Mouse (Mus musculus) midbrain, embryonic 12.5 days (tissue): Measurements from ENCODE around the gene Gm5065. TPM values are rescaled to one million over a fixed set of nuclear protein-coding genes. Genes with fewer than 3 reads are reported as not detected.

Experiments used
- ATAC-seq: fragments of 200-750 bp; cut with Nextera tagmentation; 2 replicates; pipeline ENCODE4 v1.8.0; 2017; ENCODE audit warnings: low read depth, moderate TSS enrichment, moderate library complexity; ENCODE audit not compliant: low FRiP score
- H3K27ac ChIP-seq: fragments of 300-500 bp; sonication (generic); replicated peaks from 2 replicates; pipeline ENCODE4 v1.5.1; 2016; ENCODE audit warnings: mild to moderate bottlenecking
- H3K27me3 ChIP-seq: fragments of 300-500 bp; sonication (generic); 2 replicates; pipeline ENCODE4 v1.6.1; 2016; ENCODE audit warnings: mild to moderate bottlenecking
- H3K36me3 ChIP-seq: fragments of 300-500 bp; sonication (generic); 2 replicates; pipeline ENCODE4 v1.6.1; 2016
- H3K4me1 ChIP-seq: fragments of 300-500 bp; sonication (generic); 2 replicates; pipeline ENCODE4 v1.6.1; 2016
- H3K4me2 ChIP-seq: fragments of 300-500 bp; sonication (generic); replicated peaks from 2 replicates; pipeline ENCODE4 v1.6.1; 2016; ENCODE audit warnings: mild to moderate bottlenecking, moderate library complexity
- H3K4me3 ChIP-seq: fragments of 300-500 bp; sonication (generic); 2 replicates; pipeline ENCODE4 v1.5.1; 2016; ENCODE audit warnings: mild to moderate bottlenecking
- H3K9ac ChIP-seq: fragments of 300-500 bp; sonication (generic); replicated peaks from 2 replicates; pipeline ENCODE4 v1.6.1; 2016; ENCODE audit warnings: mild to moderate bottlenecking, moderate library complexity
- H3K9me3 ChIP-seq: fragments of 300-500 bp; sonication (generic); 2 replicates; pipeline ENCODE4 v1.6.1; 2016; ENCODE audit warnings: mild to moderate bottlenecking
- WGBS: fragments of 180-500 bp; shearing (Covaris S2); methylation state at CpG from one replicate; pipeline ENCODE4 v1.1.7; 2016; 5-methylcytosine and 5-hydroxymethylcytosine counted together
- polyA plus RNA-seq: library from polyadenylated mRNA; unstranded; fragments of >200 nt; fragmentation: Nextera tagmentation; extraction: Ambion mirVana; gene quantifications from 2 replicates; pipeline ENCODE4 v1.2.1, GENCODE M21; 2016

Gm5065 gene
- polyA plus RNA-seq = not detected in 2 replicates

DNA sequence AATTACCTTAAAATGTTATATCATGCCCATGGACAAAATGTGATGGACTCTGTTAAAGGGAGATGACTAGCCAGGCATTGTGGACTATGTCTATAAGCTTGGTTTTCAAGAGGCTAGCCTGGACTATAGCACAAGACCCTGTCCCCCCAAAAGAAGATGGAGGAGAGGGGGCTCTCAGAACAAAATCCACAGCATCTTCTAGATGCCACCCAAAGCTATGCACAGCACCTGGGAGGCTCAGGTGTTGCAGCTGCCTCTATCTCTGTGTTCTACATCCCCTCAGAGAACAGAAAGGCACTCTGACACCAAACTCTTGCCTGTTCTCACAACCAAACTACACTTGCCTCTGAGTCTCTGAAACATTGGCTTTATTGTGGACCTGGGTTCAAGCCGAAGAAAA, at the start of gene Gm5065:
Gene Gm5065 (plus strand): TSS at position 301 of the 400 bp plus-strand sequence.
- H3K36me3 ChIP-seq = no peaks in the 10 kb centered on the region
- H3K4me1 ChIP-seq = no peaks in the 10 kb centered on the region
- H3K9me3 ChIP-seq = peaks cover 36% of the 10 kb centered on the region
- H3K27me3 ChIP-seq = no peaks in the 10 kb centered on the region
- no peak within 1 kb of the TSS for H3K27ac ChIP-seq
- H3K4me2 ChIP-seq = no peak within 1 kb of the TSS
- 70% methylated on average over 1 of the region's 1 CpGs for WGBS
- ATAC-seq = no peak
- H3K4me3 ChIP-seq = no peak within 1 kb of the TSS
- no peak within 1 kb of the TSS for H3K9ac ChIP-seq

DNA sequence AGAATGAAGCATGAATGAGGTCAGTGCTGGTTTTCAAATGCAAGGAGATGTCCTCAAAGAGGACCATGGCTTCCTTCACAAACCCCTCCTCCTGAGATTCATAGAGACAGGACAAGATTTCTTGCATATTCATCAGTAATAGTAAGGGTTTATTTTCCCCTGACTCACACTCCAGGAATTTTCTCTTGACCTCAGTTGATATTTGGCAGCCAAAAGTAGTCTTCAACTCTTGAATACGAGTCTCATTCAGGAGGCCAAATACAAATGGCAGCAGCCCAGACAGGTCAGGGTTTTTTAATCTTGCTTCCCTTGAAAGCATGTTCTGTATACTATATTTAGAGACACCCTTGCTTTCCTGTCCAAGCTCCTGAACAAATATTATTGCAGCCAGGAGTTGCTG, 22.8 kb upstream of the Gm5065 start:
- H3K27ac ChIP-seq = no peak overlapping the region
- WGBS = 83% methylated on average over 1 of the region's 1 CpGs
- no peak overlapping the region for H3K4me3 ChIP-seq
- H3K9me3 ChIP-seq = peaks cover 42% of the 10 kb centered on the region; the same call in 1 of the 2 replicates
- no peak overlapping the region for H3K4me2 ChIP-seq
- no peaks in the 10 kb centered on the region for H3K36me3 ChIP-seq
- no peak overlapping the region for H3K9ac ChIP-seq
- ATAC-seq = no peak
- no peaks in the 10 kb centered on the region for H3K4me1 ChIP-seq
- no peaks in the 10 kb centered on the region for H3K27me3 ChIP-seq

DNA sequence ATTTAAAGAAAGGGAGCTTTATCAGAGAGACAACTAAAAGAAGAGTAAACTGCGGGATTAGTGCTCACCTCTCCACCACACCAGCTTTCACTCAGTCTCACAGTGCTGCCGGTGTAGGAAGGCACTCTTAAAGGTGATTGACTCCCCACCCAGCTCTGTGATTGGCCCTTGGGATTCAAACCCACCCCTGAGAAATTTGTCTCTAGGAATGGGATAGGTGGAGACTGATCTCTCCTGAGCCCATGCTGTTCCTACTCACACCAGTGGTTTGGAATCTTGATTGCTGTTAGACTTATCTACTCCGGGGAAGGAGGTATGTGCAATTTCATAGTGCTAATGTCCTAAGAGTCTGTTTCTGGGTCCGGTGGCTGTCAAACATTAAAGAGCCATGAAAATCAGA, 598 bp downstream of the Gm5065 start, which contains the start of gene Nlrp2:
Gene Nlrp2 (minus strand): TSS at position 101 of the 400 bp plus-strand sequence.
- H3K9me3 ChIP-seq = peaks cover 38% of the 10 kb centered on the region
- WGBS = 81% methylated on average over 4 of the region's 4 CpGs
- H3K9ac ChIP-seq = no peak within 1 kb of the TSS
- H3K4me1 ChIP-seq = no peaks in the 10 kb centered on the region
- no peak within 1 kb of the TSS for H3K4me3 ChIP-seq
- no peak within 1 kb of the TSS for H3K4me2 ChIP-seq
- H3K27me3 ChIP-seq = no peaks in the 10 kb centered on the region
- no peak within 1 kb of the TSS for H3K27ac ChIP-seq
- ATAC-seq = no peak
- H3K36me3 ChIP-seq = no peaks in the 10 kb centered on the region

DNA sequence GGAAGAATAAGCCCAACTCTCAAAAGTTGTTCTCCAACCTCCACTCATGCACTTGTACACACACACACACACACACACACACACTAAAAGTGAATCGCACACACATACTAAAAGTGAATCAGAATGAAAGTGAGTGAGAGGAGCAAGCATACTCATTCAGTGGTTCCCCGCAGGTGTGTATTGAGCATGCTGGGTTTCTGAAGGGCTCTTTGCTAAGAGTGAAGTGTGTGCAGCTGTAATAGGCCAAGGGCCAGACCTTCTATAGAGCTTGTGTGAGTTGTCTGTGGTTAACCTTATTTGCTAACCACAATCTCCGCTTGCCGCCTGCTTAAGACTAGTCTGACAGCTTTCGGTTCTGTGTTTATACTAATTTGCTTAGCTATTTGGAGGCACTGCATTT, 13.3 kb downstream of the Gm5065 start:
- 94% methylated on average over 5 of the region's 5 CpGs for WGBS
- H3K36me3 ChIP-seq = no peaks in the 10 kb centered on the region
- no peaks in the 10 kb centered on the region for H3K27me3 ChIP-seq
- no peak overlapping the region for H3K4me2 ChIP-seq
- H3K27ac ChIP-seq = no peak overlapping the region
- no peaks in the 10 kb centered on the region for H3K4me1 ChIP-seq
- H3K9ac ChIP-seq = no peak overlapping the region
- H3K4me3 ChIP-seq = no peak overlapping the region
- H3K9me3 ChIP-seq = peaks cover 65% of the 10 kb centered on the region
- ATAC-seq = no peak

DNA sequence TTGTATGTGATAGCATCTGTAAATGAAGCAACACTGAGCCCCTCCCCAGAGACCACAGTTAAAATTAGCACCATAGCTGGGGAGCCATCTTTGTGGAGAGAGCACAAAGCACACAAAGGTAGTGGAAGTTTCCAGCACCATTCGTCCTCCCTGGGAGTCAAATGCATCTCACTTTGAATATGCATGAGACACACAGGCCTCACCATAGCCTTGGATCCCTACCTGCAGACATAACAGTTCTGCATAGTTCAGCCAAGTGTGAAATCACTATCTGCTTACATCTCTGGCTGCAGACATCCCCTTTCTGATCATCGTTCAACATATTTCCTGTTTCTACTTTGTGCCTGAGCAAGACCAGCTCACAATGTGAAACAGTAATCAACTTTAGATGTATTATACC, 16.4 kb downstream of the Gm5065 start:
- no peaks in the 10 kb centered on the region for H3K27me3 ChIP-seq
- H3K4me2 ChIP-seq = no peak overlapping the region
- no peak overlapping the region for H3K4me3 ChIP-seq
- H3K4me1 ChIP-seq = no peaks in the 10 kb centered on the region
- peaks cover 50% of the 10 kb centered on the region for H3K9me3 ChIP-seq
- no peaks in the 10 kb centered on the region for H3K36me3 ChIP-seq
- no peak for ATAC-seq
- no peak overlapping the region for H3K9ac ChIP-seq
- 80% methylated on average over 2 of the region's 2 CpGs for WGBS
- no peak overlapping the region for H3K27ac ChIP-seq

DNA sequence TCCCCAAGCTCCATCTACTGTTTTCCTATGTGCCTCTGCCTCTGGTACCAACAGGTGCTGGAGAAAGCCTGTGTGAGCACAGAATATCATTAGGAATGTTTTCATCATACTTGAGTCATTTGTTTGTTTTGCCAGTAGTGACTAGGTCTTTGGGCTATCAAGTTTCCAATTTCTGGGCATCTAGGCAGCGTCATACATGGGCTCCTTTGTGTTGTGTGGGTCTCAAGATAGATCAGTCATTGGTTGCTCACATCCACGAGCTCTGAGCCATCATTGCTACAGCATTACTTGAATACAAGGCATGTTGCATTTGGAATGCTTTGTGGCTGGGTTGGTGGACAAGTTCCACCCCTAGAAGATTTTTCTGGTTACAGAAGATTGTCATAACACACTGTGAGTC, 55.9 kb downstream of the Gm5065 start:
- whole genome bisulfite sequencing = 38% methylated on average over 2 of the region's 2 CpGs
- peaks cover 29% of the 10 kb centered on the region for H3K9me3 ChIP-seq

More for the DNA sequence above, 55.9 kb downstream of the Gm5065 start:
- Histone ChIP-seq H3K4me2 (no peak overlapping the region), H3K36me3 (no peaks in the 10 kb centered on the region), H3K27me3 (no peaks in the 10 kb centered on the region), H3K4me1 (no peaks in the 10 kb centered on the region), H3K9ac (no peak overlapping the region), H3K27ac (no peak overlapping the region), H3K4me3 (no peak overlapping the region)
- no peak for ATAC-seq

Other genes with a start within 250 kb of the Gm5065 start
- gene Rfpl4, start 233.6 kb upstream of the Gm5065 start, polyA plus RNA-seq = not detected in 2 replicates
- gene Rasl2-9, start 224.6 kb upstream of the Gm5065 start, polyA plus RNA-seq = 0.41 and 0.46 TPM in 2 replicates
- gene Vmn1r55, start 200.9 kb upstream of the Gm5065 start, polyA plus RNA-seq = not detected in 2 replicates
- gene Vmn1r56, start 153.8 kb upstream of the Gm5065 start, polyA plus RNA-seq = not detected in 2 replicates
- not detected in 2 replicates for gene Vmn1r57, start 132.0 kb upstream of the Gm5065 start, polyA plus RNA-seq
- gene Nlrp2, start 498 bp downstream of the Gm5065 start, polyA plus RNA-seq = not detected in 2 replicates
- not detected in 2 replicates for gene Vmn1r58, start 62.9 kb downstream of the Gm5065 start, polyA plus RNA-seq
- gene Vmn1r59, start 106.2 kb downstream of the Gm5065 start, polyA plus RNA-seq = not detected in 2 replicates
- not detected in 2 replicates for gene Vmn2r28, start 143.4 kb downstream of the Gm5065 start, polyA plus RNA-seq
- not detected in 2 replicates for gene Vmn1r60, start 196.8 kb downstream of the Gm5065 start, polyA plus RNA-seq